19 mouse cellular contexts compared by ENCODE assay signal in the genomic region with DNA sequence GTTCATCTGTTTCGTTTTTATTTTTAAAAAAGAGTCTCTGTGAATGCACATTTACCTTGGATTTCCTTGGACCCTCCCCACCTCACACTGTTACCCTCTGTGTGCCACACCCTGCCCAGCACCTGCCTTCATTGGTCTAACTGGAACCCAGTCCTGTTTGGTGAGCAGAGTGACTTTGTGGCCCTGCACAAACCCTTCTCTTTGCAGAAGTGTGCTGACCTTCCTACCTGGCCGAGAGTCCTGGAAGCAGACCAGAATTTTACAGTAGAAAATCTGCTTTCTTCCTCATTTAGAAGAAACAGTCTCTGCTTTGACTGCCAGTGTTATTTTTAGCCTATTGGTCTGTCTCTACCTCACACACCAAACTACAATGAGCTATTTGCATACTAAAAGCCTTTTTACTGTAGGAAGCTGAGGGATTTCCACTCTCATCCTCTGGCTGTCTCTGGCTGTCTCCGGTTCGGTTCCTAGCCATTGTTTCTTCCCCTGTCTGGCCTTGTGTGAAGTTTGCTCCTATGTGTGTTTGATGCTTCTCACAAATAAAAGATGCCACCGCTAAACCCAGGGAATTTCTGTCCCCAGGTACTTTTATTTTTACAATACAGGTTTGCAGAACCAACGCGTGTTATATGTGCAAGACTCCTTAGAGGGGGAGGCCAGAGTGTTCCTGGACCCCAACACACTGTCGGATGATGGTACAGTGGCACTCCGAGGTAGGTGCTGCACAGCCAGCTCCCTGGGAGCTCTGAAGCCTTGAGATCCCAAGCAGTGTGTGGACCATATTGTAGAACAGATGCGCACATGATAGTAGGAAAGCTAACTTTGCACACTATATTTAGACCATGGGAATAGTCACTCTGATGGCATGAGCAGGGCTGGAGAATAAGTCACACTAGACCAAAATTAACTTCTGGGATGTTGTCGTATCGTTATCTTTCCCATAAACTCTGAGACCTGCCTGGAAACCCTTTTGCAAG. TPM values are rescaled to one million over a fixed set of nuclear protein-coding genes. Genes with fewer than 3 reads are reported as not detected.
DNase-seq lines count a peak whose midpoint lies in the region; ATAC-seq and TF ChIP-seq lines count a peak whose summit lies in the region.
"Had no signal": no experiment of that assay in that cellular context is flagged by ENCODE, and none has a peak within 500 bp of the region (broad histone marks: within the 10 kb centered on the region; RNA-seq: fewer than 3 reads in every experiment).

No protein-coding gene starts in this region.

- DNase-seq in heart, postnatal 10 days, result no peak
- DNase-seq in lung, postnatal 10 days, result no peak
- peak; percentile 54 for DNase-seq in brain, adult 2 months (ENCODE audit: low read depth, low spot score)
- DNase-seq: adrenal gland, postnatal 25 days; cerebellum, adult 9-10 months; heart, postnatal 4 days; kidney, adult 8-10 months; kidney, postnatal 36 days; layer of hippocampus, adult 9-11 months; thymus, postnatal 14 days had no signal

- peak overlapping the region; percentile 24; the same call in 1 of the 2 replicates for H3K27ac ChIP-seq in heart, embryonic 12.5 days (ENCODE audit: poor library complexity, severe bottlenecking)
- H3K27ac ChIP-seq in lung, embryonic 16.5 days (ENCODE audit: low read length), result peak overlapping the region; percentile 77
- peak overlapping the region; percentile 93 for H3K27ac ChIP-seq in ES-Bruce4 (ENCODE audit: insufficient read depth, low read length)
- no peak overlapping the region for H3K27ac ChIP-seq in kidney, embryonic 16.5 days (ENCODE audit: low read length)
- H3K27ac ChIP-seq: embryonic facial prominence, embryonic 15.5 days; forebrain, embryonic 10.5 days; liver, embryonic 15.5 days; midbrain, embryonic 15.5 days had no signal

- no peak for TF ChIP-seq POLR2A in ES-Bruce4 (IDR thresholded peaks at IDR 0.05; ENCODE audit: insufficient read depth, low read length)

- peak; percentile 80 for TF ChIP-seq EP300 in ES-Bruce4 (IDR thresholded peaks at IDR 0.05; ENCODE audit: insufficient read depth, low read depth, low read length)

- no peak overlapping the region for H3K4me3 ChIP-seq in heart, embryonic 12.5 days
- no peak overlapping the region for H3K4me3 ChIP-seq in lung, embryonic 16.5 days (ENCODE audit: low read length)
- H3K4me3 ChIP-seq in ES-Bruce4 (ENCODE audit: low read depth, low read length), result peak overlapping the region; percentile 26; the same call in 1 of the 2 replicates
- no peak overlapping the region for H3K4me3 ChIP-seq in kidney, embryonic 16.5 days (ENCODE audit: low read length)
- H3K4me3 ChIP-seq: embryonic facial prominence, embryonic 15.5 days; forebrain, embryonic 10.5 days; liver, embryonic 15.5 days; midbrain, embryonic 15.5 days had no signal

- intact Hi-C loops in heart, postnatal 10 days (cut with DNase I), result no loop called here

- TF ChIP-seq CTCF in ES-Bruce4 (IDR thresholded peaks at IDR 0.05; ENCODE audit: low read depth, low read length), result no peak

- H3K9me3 ChIP-seq in heart, embryonic 12.5 days (replicated peaks), result no peaks in the 10 kb centered on the region
- no peaks in the 10 kb centered on the region for H3K9me3 ChIP-seq in lung, embryonic 16.5 days (ENCODE audit: control insufficient read depth, low read length)
- H3K9me3 ChIP-seq in ES-Bruce4 (replicated peaks; ENCODE audit: control insufficient read depth, insufficient read depth, low read length, poor library complexity, severe bottlenecking), result no peaks in the 10 kb centered on the region
- H3K9me3 ChIP-seq in kidney, embryonic 16.5 days (ENCODE audit: low read length), result 0 out of 2 replicates have a peak, but pooled peaks cover 2% of the 10 kb centered on the region
- H3K9me3 ChIP-seq: embryonic facial prominence, embryonic 15.5 days; forebrain, embryonic 10.5 days; liver, embryonic 15.5 days; midbrain, embryonic 15.5 days had no signal

- ATAC-seq in heart, embryonic 12.5 days (ENCODE audit: insufficient number of reproducible peaks, low FRiP score), result no peak
- peak; percentile 65 for ATAC-seq in lung, embryonic 16.5 days (ENCODE audit: low read depth)
- no peak for ATAC-seq in kidney, embryonic 16.5 days (ENCODE audit: low FRiP score, low TSS enrichment)
- ATAC-seq: activated CD4-positive, CD25-positive, alpha-beta regulatory T cell, adult 4 months; midbrain, embryonic 15.5 days had no signal

- H3K27me3 ChIP-seq in heart, embryonic 12.5 days (replicated peaks), result no peaks in the 10 kb centered on the region
- no peaks in the 10 kb centered on the region for H3K27me3 ChIP-seq in lung, embryonic 16.5 days (ENCODE audit: control insufficient read depth, insufficient read depth, low read depth, low read length)
- no peaks in the 10 kb centered on the region for H3K27me3 ChIP-seq in ES-Bruce4 (ENCODE audit: control insufficient read depth, insufficient read depth, low read length, poor library complexity, severe bottlenecking)
- H3K27me3 ChIP-seq in kidney, embryonic 16.5 days (ENCODE audit: insufficient read depth, low read length), result no peaks in the 10 kb centered on the region
- H3K27me3 ChIP-seq: embryonic facial prominence, embryonic 15.5 days; liver, embryonic 15.5 days; midbrain, embryonic 15.5 days had no signal

- no peak overlapping the region for H3K9ac ChIP-seq in heart, embryonic 12.5 days
- H3K9ac ChIP-seq in lung, embryonic 16.5 days (ENCODE audit: low read length), result 0 out of 2 replicates have a peak overlapping the region, but pooled peaks have one; percentile 2
- no peak overlapping the region for H3K9ac ChIP-seq in ES-Bruce4 (ENCODE audit: low read depth, poor library complexity, severe bottlenecking)
- H3K9ac ChIP-seq in kidney, embryonic 16.5 days (replicated peaks; ENCODE audit: low read length), result no peak overlapping the region
- H3K9ac ChIP-seq: embryonic facial prominence, embryonic 15.5 days; liver, embryonic 15.5 days; midbrain, embryonic 15.5 days had no signal

- H3K36me3 ChIP-seq in heart, embryonic 12.5 days, result peaks cover 47% of the 10 kb centered on the region
- H3K36me3 ChIP-seq in lung, embryonic 16.5 days (ENCODE audit: control insufficient read depth, insufficient read depth, low read length), result peaks cover 16% of the 10 kb centered on the region
- H3K36me3 ChIP-seq in ES-Bruce4 (ENCODE audit: control insufficient read depth, insufficient read depth, low read length, poor library complexity, severe bottlenecking), result peaks cover 14% of the 10 kb centered on the region
- peaks cover 18% of the 10 kb centered on the region for H3K36me3 ChIP-seq in kidney, embryonic 16.5 days (ENCODE audit: insufficient read depth, low read length)

- WGBS in heart, embryonic 12.5 days, result 71% methylated on average over 12 of the region's 12 CpGs
- 85% methylated on average over 12 of the region's 12 CpGs for WGBS in lung, embryonic 16.5 days
- WGBS in kidney, embryonic 16.5 days, result 84% methylated on average over 12 of the region's 12 CpGs

- H3K4me2 ChIP-seq in heart, embryonic 12.5 days, result no peak overlapping the region
- no peak overlapping the region for H3K4me2 ChIP-seq in lung, embryonic 16.5 days (ENCODE audit: low read depth, low read length)
- no peak overlapping the region for H3K4me2 ChIP-seq in kidney, embryonic 16.5 days (replicated peaks; ENCODE audit: low read depth, low read length)
- H3K4me2 ChIP-seq: embryonic facial prominence, embryonic 15.5 days; liver, embryonic 15.5 days; midbrain, embryonic 15.5 days had no signal

- H3K4me1 ChIP-seq in heart, embryonic 12.5 days (replicated peaks), result peaks cover 24% of the 10 kb centered on the region
- H3K4me1 ChIP-seq in lung, embryonic 16.5 days (replicated peaks; ENCODE audit: control insufficient read depth, insufficient read depth, low read length), result no peaks in the 10 kb centered on the region; the same call in 1 of the 2 replicates
- peaks cover 6% of the 10 kb centered on the region for H3K4me1 ChIP-seq in ES-Bruce4 (ENCODE audit: control insufficient read depth, insufficient read depth, low read length)
- H3K4me1 ChIP-seq in kidney, embryonic 16.5 days (ENCODE audit: insufficient read depth, low read length), result no peaks in the 10 kb centered on the region
- H3K4me1 ChIP-seq: embryonic facial prominence, embryonic 15.5 days; liver, embryonic 15.5 days; midbrain, embryonic 15.5 days had no signal

RNA-seq across cellular contexts. Expression of a gene that starts 25.4 kb away (rescaled TPM):
- polyA plus RNA-seq in heart, embryonic 12.5 days (2016; fragmentation: Nextera tagmentation; extraction: Ambion mirVana), result 29.9 and 31.0 TPM in 2 replicates
- 10 to 100 TPM; 20.4 to 21.3 TPM for total RNA-seq in heart, postnatal 10 days (2021)
- 35.3 and 37.1 TPM in 2 replicates for polyA plus RNA-seq in lung, embryonic 16.5 days (2015; fragmentation: Nextera tagmentation; extraction: Ambion mirVana)
- 22.8 and 24.1 TPM in 2 replicates for polyA plus RNA-seq in ES-Bruce4 (2011; ENCODE audit: insufficient read depth, insufficient read length, low read depth, missing spikeins)
- polyA plus RNA-seq in kidney, embryonic 16.5 days (2015; fragmentation: Nextera tagmentation; extraction: Ambion mirVana), result 26.6 and 26.7 TPM in 2 replicates
